Mouse (Mus musculus) kidney, adult 18-20 months (tissue): ENCODE data around the gene Acp5.

Experiments
- DNase-seq: peaks from one replicate; pipeline ENCODE4 v3.0.0; 2021

Acp5 gene

GRCm38 (mm10) chr9:22135644-22136390 is at the start of gene Acp5:
Acp5 (minus strand) TSS chr9:22135711.
- no peak for DNase-seq

- DNase-seq: no peak
These were observed 36.8 kb upstream of the Acp5 start for GRCm38 (mm10) chr9:22172318-22172717.

DNA sequence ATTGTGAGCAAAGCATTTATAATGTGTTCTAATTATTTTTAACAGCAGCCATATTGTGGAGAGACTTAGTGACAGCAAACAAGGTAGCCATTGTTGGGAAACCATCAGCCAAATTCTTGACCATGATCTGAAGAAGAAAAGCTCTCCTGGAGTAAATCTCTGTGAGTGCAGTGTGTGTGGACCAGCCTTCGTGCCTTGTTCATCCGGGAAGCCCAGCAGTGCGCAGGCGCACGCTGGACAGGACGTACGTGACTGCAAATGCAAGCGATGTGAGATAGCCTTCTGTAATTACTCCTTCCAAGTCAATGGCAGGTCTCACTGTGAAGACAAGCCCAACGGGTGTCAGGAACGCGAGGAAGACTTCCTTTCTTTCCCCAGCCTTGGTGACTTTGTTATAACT is 33.8 kb upstream of the Acp5 start:
- DNase-seq: no peak

DNA sequence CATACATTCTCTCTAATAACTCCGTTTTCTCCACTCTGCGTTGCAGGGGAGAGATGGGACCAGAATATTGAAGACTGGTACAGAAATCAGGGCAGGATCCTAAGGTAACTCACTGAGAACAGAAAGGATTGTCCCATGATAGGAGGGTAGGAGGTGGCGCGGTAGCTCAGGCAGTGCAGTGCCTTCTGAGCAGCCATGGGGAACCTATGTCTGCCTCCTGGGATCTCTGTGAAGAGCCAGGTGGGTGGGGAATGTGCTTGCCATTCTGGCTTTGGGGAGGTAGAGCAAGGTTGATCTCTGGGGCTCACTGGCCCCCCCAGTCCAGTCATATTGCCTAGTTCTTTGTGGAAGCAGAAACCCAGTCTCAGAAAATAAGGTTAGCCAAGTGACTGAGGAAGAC is 32.2 kb upstream of the Acp5 start:
- DNase-seq: no peak

DNA sequence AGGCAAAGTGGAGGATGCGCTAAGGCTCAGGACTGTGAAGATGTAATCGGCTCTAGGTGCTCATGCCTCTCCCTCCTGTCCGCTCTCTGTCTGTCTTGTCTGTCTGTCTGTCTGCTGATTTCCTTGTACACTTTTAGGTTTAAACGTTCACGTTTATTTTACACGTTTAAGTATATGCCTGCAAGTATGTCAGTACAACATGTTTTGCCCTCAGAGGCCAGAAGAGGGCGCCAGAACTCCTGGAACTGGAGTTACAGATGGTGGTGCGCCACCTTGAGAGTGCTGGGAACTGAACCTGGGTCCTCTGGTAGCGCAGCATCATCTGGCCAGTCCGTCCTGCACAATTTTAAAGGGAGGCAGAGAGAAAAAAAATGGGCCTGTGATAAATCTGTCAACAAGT is 31.2 kb upstream of the Acp5 start:
- DNase-seq: no peak

- DNase-seq: no peak
These were observed 30.5 kb upstream of the Acp5 start for GRCm38 (mm10) chr9:22165964-22166363.

DNA sequence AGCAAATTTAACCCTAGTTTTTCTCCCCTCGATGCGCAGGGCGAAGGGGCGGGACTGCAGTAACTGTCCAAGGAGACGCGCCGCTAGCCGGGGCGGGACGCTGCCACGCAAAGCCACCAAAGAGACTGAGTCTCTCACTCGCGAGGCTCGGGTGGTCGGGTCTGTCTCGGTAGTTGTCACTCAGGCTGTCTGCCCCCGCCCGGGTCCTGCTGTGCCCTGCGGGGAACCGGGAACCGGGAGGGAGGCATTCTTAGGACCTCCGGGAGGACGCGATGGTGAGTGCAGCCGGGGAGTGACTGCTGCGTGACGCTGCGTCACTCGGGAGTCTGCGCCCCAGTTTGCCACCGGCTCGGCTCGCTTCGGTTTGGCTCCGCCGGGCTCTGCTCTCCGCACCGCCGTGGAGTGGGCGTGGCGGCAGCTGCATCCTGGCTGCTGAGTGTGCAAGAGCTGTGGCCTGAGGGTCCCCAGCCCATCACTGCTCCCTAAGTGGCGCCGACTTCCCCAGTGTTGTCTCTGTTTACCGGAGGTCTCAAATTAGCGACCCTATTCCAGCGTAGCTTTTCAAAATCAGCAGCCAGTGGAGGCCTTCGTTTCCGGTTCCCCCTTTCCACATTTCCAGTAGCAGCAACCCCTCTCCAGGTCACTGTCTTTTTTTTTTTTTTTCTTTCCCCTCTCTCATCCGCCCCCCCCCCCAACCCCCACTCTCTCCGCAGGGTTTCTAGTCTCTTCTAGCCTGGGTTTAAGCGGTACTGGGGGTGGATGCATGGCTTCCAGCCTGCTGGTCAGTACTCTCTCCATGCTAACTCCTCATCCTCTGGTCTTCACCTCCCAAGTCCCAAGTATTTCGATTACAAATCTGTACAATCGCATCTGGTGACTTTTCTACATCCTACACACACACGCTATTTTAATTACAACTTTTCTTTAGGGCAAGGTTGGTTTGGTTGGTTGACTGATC is 29.5 kb upstream of the Acp5 start:
- DNase-seq: peak; percentile 12

DNA sequence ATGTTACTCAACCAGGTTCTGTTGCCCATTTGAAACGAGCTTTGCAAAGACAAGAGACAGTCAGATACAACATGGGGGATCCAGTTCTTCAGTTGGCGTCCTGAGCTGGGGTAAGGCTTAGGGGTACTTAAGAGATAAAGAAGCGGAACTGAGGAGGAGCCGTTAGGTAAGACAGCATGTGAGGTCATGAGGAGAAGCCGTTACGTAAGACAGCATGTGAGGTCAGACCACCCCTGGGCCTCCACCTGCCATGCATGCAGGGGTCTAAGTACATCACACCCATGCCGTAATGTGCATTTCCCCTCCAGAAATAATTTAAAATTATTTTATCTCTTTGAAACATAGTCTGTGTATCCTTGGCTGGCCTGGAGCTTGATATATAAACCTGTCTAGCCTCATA is 27.4 kb upstream of the Acp5 start:
- no peak for DNase-seq

DNA sequence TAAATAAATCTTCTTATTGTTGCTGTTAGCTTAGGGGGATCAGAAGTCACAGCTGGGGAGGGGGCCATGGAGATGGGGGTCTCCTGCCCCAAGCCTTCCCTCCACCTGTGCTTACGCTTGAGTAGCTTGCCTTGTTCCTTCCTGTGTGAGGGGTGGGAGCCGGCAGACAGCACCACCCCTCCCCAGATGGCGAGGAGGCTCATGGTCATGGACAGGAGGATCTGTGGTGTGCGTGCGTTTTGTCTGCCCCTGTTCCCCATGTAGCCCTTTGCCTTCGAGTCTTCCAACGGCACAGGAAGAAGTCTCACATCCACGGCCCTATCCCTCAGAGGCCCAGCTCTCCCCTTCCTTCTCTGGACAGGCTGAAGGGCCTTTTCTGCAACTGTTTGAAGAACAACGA is 26.8 kb upstream of the Acp5 start:
- no peak for DNase-seq

GRCm38 (mm10) chr9:22161299-22161698 is 25.8 kb upstream of the Acp5 start:
- no peak for DNase-seq

- DNase-seq: no peak
These were observed 22.2 kb upstream of the Acp5 start for GRCm38 (mm10) chr9:22157516-22158265.

GRCm38 (mm10) chr9:22156497-22157245 is 21.2 kb upstream of the Acp5 start, which contains the start of gene Pigyl:
Pigyl (plus strand) TSS chr9:22156846.
- peak; percentile 99 for DNase-seq

DNA sequence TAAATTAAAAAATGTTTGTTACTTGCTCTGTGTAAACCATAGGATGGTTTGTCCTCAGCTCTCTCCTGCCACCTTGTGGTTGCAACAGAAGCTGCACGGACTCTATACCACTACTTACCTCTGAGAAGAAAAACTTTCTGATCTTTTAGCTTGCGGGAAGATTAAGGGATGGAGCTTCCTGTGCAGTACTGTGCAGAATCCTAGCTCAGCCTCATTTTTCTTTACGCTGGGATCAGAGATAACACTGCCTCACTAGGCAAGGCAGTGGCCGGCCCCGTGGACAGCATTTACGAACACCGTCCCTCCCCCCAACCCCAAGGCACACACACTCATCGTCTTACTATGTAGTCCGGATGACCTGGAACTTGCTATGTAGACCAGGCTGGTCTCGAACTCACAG is 20.1 kb upstream of the Acp5 start:
- peak; percentile 72 for DNase-seq

DNA sequence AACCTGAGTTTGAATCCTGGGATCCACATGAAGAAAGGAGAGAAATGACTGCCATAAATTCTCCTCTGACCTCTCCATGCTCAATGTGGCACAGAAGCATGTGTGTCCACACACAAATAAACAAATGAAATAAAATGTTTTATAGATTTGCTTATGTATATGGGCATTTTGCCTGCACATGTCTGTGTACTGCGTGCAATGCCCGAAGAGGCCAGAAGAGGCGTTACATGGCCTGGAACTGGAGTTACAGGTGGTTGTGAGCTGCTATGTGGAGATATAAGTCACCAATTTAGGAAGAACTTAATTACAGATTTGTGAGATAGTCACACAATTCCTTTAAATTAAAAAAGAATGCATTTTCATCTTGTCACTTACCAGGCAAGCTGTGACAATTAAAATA is 18.3 kb upstream of the Acp5 start:
- DNase-seq: no peak

DNA sequence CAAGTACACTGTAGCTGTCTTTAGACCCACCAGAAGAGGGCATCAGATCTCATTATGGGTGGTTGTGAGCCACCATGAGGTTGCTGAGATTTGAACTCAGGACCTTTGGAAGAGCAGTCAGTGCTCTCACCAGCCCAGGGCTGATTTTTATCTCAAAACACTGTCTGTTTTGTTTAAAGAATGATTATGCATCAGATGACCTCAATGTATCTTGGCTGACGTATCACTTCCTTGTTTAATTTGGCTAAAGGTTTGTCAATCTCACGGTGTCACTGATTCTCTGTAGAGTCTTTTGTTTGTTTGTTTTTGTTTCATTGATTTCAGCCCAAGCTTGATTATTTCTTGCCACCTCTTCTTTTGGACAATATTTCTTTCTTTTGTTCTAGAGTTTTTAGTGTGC is 15.4 kb upstream of the Acp5 start:
- DNase-seq: no peak

GRCm38 (mm10) chr9:22150249-22150693 is 14.8 kb upstream of the Acp5 start:
- peak; percentile 53 for DNase-seq

GRCm38 (mm10) chr9:22149426-22150248 is 14.1 kb upstream of the Acp5 start:
- peak; percentile 60 for DNase-seq

DNA sequence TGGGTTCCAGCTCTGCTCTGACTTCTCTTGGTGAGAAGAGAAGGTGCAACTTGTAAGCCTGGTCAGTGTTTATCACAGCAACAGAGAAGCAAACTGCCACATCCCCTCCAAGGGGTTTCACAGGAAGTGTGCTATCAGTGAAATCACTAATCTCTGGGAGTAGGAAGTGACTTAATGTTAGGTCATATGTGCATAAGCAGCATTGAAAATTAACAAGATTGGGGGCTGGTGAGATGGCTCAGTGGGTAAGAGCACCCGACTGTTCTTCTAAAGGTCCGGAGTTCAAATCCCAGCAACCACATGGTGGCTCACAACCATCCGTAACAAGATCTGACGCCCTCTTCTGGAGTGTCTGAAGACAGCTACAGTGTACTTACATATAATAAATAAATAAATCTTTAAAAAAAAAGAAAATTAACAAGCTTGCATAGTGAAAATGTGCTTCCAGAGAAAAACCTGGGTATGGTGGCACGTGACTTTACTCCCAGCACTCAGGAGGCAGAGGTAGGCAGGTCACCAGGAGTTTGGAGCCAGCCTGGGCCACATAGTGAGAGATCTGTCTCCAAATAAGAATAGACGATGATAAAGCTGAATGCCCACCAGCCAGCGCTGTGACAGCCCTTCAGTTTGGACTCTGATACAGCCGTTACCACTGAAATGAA is 8.9 kb upstream of the Acp5 start:
- DNase-seq: no peak

DNA sequence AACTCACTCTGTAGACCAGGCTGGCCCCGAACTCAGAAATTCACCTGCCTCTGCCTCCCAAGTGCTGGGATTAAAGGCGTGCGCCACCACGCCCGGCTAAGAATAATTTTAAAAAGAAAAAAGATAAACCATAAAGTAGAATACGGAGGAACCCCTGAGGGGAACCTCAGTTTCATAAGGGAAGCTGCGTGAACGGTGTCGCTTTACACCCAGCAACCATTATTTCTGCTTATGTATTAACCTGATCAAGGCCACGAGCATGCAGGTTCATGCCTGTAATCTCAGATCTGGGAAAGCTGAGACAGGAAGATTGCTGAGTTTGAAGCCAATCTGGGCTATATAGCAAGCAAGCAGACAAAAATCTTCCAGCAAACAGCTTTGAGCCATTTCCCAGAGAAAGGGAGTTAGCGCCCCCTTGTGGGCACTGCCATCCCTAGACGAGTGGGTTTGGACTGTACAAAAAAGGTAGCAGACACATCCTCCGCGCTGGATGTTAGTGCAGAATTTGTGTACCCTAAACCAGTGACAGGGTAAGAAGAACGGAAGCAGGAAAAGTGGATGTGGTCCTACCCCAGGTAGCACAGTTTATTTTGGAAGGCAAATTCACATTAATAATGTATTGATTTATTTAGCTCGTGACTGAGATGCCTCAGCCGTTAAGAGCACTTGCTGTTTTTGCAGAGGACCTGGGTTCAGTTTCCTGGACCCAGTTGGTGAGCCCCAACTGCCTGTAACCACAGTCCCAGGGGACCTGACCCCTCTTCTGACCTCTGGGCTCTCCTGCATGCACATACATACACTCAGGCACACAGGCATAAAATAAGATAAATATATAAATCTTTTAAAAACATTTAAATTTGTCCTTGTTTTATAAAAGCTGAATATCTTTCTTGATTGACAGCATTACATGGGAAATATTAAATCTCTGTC is 7.9 kb upstream of the Acp5 start:
- DNase-seq: peak; percentile 89

- DNase-seq: no peak
These were observed 4.2 kb upstream of the Acp5 start for GRCm38 (mm10) chr9:22139746-22140145.
